Mouse (Mus musculus) liver, embryonic 13.5 days (tissue): ENCODE data around the gene Nup35. TPM values are rescaled to one million over a fixed set of nuclear protein-coding genes. Genes with fewer than 3 reads are reported as not detected.

Experiments
- ATAC-seq: fragments of 200-750 bp; cut with Nextera tagmentation; 2 replicates; pipeline ENCODE4 v1.8.0; 2017; ENCODE audit warnings: low read depth, mild to moderate bottlenecking, moderate number of reproducible peaks, moderate library complexity
- DNase-seq: peaks from one replicate; pipeline ENCODE4 v3.0.0; 2022
- H3K27ac ChIP-seq: fragments of 300-500 bp; sonication (generic); 2 replicates; pipeline ENCODE4 v1.5.1; 2015; ENCODE audit warnings: moderate library complexity, mild to moderate bottlenecking, inconsistent platforms
- H3K27me3 ChIP-seq: fragments of 300-500 bp; sonication (generic); 2 replicates; pipeline ENCODE4 v1.6.1; 2015; ENCODE audit warnings: mild to moderate bottlenecking, inconsistent platforms
- H3K36me3 ChIP-seq: fragments of 300-500 bp; sonication (generic); 2 replicates; pipeline ENCODE4 v1.6.1; 2015; ENCODE audit warnings: mild to moderate bottlenecking, inconsistent platforms
- H3K4me1 ChIP-seq: fragments of 300-500 bp; sonication (generic); replicated peaks from 2 replicates; pipeline ENCODE4 v1.6.1; 2015; ENCODE audit warnings: inconsistent platforms
- H3K4me2 ChIP-seq: fragments of 300-500 bp; sonication (generic); 2 replicates; pipeline ENCODE4 v1.6.1; 2015; ENCODE audit warnings: inconsistent platforms, mild to moderate bottlenecking, moderate library complexity
- H3K4me3 ChIP-seq: fragments of 300-500 bp; sonication (generic); replicated peaks from 2 replicates; pipeline ENCODE4 v1.5.1; 2015; ENCODE audit warnings: mild to moderate bottlenecking, inconsistent platforms
- H3K9ac ChIP-seq: fragments of 300-500 bp; sonication (generic); 2 replicates; pipeline ENCODE4 v1.6.1; 2015; ENCODE audit warnings: mild to moderate bottlenecking, inconsistent platforms
- H3K9me3 ChIP-seq: fragments of 300-500 bp; sonication (generic); replicated peaks from 2 replicates; pipeline ENCODE4 v1.6.1; 2016; ENCODE audit warnings: inconsistent platforms
- WGBS: fragments of 180-500 bp; shearing (Covaris S2); methylation state at CpG from one replicate; pipeline ENCODE4 v1.1.7; 2015; ENCODE audit not compliant: insufficient replicate concordance; 5-methylcytosine and 5-hydroxymethylcytosine counted together
- polyA plus RNA-seq: library from polyadenylated mRNA; unstranded; fragments of >200 nt; fragmentation: Nextera tagmentation; extraction: Ambion mirVana; gene quantifications from 2 replicates; pipeline ENCODE4 v1.2.1, GENCODE M21; 2015

The Nup35 gene
- polyA plus RNA-seq = 41.5 and 46.9 TPM in 2 replicates

DNA sequence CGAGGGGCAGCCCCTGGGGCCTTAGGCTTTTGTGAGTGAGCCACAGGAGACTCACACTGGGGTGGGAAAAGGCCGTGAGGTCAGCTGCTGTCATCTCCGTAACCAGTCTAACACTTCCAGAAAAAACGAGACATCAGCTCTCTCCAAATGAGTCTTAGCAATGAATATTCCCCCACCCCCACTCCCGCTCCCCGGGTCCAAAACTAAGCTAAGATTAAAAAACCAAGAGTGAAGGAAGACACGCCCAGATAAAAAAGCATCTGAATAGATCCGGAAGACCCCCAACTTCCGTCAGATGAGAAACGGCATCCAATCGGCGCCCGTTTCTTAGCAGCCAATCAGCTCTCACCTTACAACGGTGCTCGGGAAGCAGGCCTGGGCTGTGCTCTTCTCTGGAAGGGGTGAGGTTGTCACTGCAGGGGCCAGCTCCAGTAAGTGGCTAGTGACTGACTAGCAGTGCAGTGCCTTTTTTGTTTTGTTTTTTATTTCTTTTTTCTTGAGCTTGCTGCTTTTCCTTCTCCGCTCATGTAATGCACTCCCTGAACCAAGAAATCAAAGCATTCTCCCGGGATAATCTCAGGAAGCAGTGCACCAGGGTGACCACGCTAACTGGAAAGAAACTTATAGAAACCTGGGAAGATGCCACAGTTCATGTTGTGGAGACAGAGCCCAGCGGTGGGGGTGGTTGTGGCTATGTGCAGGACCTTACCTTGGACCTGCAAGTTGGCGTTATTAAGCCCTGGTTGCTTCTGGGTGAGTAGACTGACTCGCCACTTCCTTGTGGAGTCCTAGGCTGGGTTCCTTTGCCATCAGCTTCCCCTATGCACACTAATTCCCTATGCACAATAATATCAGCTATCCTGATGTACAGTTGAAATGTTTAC, at the start of gene Nup35, which contains the start of gene Dusp19:
Gene Nup35, plus strand, starts transcription at position 383 of the 884 bp plus-strand sequence.
Gene Dusp19, plus strand, starts transcription at position 192 of the 884 bp plus-strand sequence.
- Histone ChIP-seq H3K27ac (peak within 1 kb of the TSS; percentile 59; the same call in 1 of the 2 replicates), H3K4me1 (peaks cover 11% of the 10 kb centered on the region), H3K9me3 (no peaks in the 10 kb centered on the region), H3K36me3 (no peaks in the 10 kb centered on the region), H3K27me3 (no peaks in the 10 kb centered on the region), H3K4me2 (peak within 1 kb of the TSS; percentile 81), H3K4me3 (peak within 1 kb of the TSS; percentile 69), H3K9ac (peak within 1 kb of the TSS; percentile 76)
- ATAC-seq = peak; percentile 100
- WGBS = 1% methylated on average over 21 of the region's 21 CpGs
- DNase-seq = peak; percentile 86

DNA sequence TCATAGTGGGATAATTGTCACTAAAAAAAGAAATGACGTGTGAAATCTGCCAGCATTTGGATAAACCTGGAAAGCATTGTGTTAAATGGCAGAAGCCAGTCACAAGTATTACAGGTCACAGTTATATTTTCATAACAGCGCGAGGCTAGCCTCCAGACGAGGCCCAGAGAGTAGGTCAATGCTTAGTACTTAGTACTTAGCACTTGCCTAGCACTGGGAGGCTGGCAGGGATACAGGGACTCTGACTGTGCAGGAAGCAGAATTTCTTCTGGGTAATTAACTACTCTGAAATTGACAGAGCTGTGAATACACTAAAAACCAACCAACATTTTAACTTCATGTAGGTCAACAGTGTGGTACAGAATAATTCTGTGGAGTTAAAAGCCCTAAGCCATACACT, 49.6 kb upstream of the Nup35 start:
- no peaks in the 10 kb centered on the region for H3K9me3 ChIP-seq
- 0 out of 2 replicates have a peak, but pooled peaks cover 4% of the 10 kb centered on the region for H3K4me1 ChIP-seq
- no peak overlapping the region for H3K4me3 ChIP-seq
- DNase-seq (no peak), ATAC-seq (no peak)
- no peak overlapping the region for H3K9ac ChIP-seq
- H3K36me3 ChIP-seq = no peaks in the 10 kb centered on the region
- WGBS = 75% methylated on average over 4 of the region's 4 CpGs
- no peak overlapping the region for H3K27ac ChIP-seq
- H3K4me2 ChIP-seq = no peak overlapping the region
- H3K27me3 ChIP-seq = no peaks in the 10 kb centered on the region

DNA sequence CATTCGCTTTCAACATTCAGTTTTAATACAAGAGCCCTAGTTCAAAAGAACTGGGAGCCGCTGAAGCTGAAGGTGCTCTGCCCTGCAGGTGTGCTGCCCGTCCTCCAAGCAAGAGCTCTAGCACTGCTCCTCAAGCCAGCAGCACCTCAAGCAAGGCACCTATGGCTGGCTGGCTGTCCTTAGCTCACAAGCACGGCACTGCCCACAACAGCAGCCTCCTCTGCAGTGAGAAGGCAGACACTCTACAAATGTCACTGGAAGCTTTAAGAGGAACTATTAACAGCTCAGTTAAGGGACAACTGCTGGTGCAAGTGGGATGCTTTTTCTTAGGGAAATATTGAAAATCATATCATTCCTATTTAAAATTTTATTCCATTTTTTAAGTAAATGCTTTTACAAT, 46.4 kb upstream of the Nup35 start:
- H3K4me1 ChIP-seq = no peaks in the 10 kb centered on the region
- H3K27ac ChIP-seq = no peak overlapping the region
- no peak for DNase-seq
- H3K9ac ChIP-seq = no peak overlapping the region
- H3K9me3 ChIP-seq = no peaks in the 10 kb centered on the region
- WGBS = 75% methylated on average over 4 of the region's 4 CpGs
- ATAC-seq = no peak
- H3K27me3 ChIP-seq = no peaks in the 10 kb centered on the region
- H3K4me2 ChIP-seq = no peak overlapping the region
- H3K36me3 ChIP-seq = no peaks in the 10 kb centered on the region
- no peak overlapping the region for H3K4me3 ChIP-seq

DNA sequence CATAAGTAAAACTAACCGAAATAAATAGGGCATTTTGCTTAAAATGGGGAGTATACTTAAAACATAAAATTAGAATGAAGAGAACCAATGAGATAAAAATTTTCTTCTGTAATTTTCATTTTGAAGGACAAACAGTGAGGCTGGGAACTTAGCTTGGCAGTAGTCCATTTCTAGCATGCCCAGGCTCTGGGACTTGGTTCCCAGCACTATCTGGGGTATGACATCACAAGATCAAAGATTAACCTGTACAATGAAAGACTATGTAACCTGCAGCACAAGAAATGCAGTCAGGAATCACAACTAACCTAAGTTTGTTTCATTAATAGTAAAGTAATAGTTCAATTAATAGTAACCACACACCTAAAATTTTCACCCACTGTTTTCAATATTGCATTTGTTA, 39.8 kb upstream of the Nup35 start:
- Histone ChIP-seq H3K36me3 (no peaks in the 10 kb centered on the region), H3K9me3 (no peaks in the 10 kb centered on the region), H3K4me1 (peaks cover 21% of the 10 kb centered on the region), H3K4me2 (no peak overlapping the region), H3K9ac (no peak overlapping the region), H3K4me3 (no peak overlapping the region), H3K27ac (no peak overlapping the region), H3K27me3 (peaks cover 12% of the 10 kb centered on the region)
- no peak for DNase-seq
- ATAC-seq = no peak
- 75% methylated on average over 1 of the region's 1 CpGs for WGBS

DNA sequence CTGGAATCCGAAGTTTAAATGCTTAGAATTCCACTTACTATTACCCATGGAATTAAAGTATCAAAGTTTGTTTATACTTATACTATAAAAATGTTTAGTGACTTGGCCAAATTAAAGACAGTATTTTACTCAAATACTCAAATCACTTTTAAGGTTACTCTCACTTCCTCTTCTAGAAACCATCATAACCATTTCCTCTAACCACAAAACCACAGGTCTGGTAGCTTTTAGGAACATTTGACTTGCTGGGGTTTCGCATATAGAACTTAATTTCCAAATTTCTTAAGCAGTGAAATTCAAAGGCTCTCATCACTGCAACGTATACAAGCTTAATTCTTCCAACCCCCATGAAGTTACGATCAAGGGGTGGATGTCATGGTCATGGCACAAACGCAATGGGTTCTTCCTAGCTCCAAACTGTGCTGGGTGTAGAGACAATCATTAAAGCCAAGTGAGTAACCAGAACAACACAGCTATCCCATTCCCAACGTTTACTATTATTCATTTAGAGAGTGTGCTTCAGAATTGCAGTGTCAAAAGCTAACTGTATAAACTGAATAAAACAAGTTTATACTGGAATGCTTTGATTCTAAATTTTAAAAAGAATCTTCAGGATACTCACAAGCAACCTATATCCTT, 37.7 kb upstream of the Nup35 start:
- Histone ChIP-seq H3K36me3 (no peaks in the 10 kb centered on the region), H3K27ac (no peak overlapping the region), H3K4me3 (peak overlapping the region; percentile 39), H3K27me3 (peaks cover 25% of the 10 kb centered on the region), H3K4me1 (peaks cover 21% of the 10 kb centered on the region), H3K4me2 (peak overlapping the region; percentile 86), H3K9ac (peak overlapping the region; percentile 44; the same call in 1 of the 2 replicates), H3K9me3 (no peaks in the 10 kb centered on the region)
- DNase-seq (no peak), ATAC-seq (no peak)
- 18% methylated on average over 6 of the region's 6 CpGs for WGBS

DNA sequence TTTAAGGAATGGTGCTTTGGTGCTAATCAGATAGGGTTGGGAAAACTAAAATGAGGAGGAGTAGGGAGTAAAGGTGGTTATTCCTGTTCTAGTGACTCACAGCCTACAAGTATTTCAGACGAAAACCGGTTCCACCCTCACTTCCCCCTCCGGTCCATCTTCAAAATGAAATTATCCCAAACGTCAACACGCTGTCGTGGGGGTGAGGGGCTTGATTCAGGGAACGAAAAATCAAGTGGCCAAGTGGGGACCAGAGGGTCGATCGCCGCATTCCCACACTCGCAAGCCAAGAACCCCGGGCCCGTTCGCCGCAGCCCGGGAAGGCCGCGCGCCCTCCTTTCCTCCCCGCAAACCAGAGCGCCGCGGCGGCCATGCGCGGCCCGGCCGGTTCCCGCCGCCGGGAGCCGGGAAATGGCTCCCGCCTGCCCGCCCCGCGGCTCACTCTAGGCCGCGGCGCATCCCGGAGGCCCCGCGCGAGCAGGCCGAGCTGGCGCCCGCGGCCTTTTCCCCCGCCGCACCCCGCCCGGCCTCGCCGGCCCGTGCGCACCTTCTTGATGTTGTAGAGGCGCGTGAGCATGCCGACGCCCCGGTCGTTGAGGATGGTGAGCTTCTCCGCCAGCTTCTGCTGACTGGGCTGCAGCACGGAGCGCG, 36.6 kb upstream of the Nup35 start:
- H3K36me3 ChIP-seq = no peaks in the 10 kb centered on the region
- peak overlapping the region; percentile 86 for H3K4me3 ChIP-seq
- under 1% methylated on average over 61 of the region's 65 CpGs for WGBS
- H3K4me2 ChIP-seq = peak overlapping the region; percentile 86
- peak overlapping the region; percentile 92 for H3K27ac ChIP-seq
- peak; percentile 79 for ATAC-seq
- H3K4me1 ChIP-seq = peaks cover 21% of the 10 kb centered on the region
- DNase-seq = no peak
- peaks cover 29% of the 10 kb centered on the region for H3K27me3 ChIP-seq
- H3K9me3 ChIP-seq = no peaks in the 10 kb centered on the region
- H3K9ac ChIP-seq = peak overlapping the region; percentile 93

DNA sequence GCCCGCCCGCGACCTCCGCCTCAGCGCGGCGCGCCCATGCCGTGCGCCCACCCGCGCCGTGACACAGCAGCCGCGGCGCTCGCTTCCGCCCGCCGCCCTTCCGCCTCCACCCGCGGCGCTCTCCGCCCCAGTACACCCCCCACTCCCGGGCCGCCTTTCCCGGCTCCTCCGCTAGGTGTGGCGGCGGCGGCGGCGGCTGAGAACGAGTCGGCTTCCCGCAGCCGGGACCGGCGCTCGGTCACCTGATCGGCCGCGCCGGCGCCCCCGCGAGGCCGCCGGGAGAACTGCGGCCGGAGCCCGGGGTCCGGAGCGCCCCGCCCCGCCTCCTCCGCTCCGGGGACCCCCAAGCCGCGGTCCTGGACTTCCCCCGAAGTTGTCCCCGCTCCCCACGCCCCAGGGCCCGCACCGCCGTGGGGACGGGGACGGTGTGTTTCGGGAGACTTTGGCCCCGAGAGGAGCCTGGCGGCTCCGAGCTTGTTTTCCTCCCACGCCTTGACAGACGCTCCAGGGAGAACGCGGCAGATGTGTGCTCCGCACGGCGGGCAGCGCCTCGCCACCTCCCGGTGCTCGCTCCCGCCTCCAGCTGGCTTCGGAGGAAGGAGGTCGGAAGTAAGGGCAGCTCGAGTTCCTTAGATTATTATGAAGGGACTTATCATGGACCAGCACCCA, 35.9 kb upstream of the Nup35 start, which contains the start of gene Nckap1:
Gene Nckap1, minus strand, starts transcription at position 338 of the 669 bp plus-strand sequence.
- Histone ChIP-seq H3K9me3 (no peaks in the 10 kb centered on the region), H3K4me3 (peak within 1 kb of the TSS; percentile 86), H3K36me3 (no peaks in the 10 kb centered on the region), H3K27ac (peak within 1 kb of the TSS; percentile 92), H3K4me2 (peak within 1 kb of the TSS; percentile 86), H3K9ac (peak within 1 kb of the TSS; percentile 93), H3K27me3 (peaks cover 27% of the 10 kb centered on the region), H3K4me1 (peaks cover 21% of the 10 kb centered on the region)
- under 1% methylated on average over 79 of the region's 88 CpGs for WGBS
- DNase-seq = peak; percentile 83
- ATAC-seq = peak; percentile 90

DNA sequence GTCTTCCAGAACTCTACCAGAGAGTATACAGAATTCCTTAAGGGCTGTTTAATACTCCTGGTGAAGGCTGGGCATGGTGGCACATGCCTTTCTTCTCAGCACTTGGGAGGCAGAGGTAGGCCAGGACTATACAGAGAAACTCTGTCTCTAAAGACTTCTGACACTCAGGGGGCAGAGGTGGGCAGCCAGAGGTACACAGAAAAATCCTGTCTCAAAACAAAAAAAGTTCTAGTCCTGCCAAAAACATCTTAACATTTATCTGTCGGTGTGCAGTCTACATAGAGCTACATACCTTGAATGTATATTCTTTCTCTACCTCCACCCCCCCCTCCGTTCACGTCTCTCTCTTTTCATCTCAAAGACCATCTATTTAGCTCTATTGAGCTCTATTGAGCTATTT, 34.7 kb upstream of the Nup35 start:
- H3K27me3 ChIP-seq = peaks cover 27% of the 10 kb centered on the region
- no peak overlapping the region for H3K4me2 ChIP-seq
- H3K4me1 ChIP-seq = peaks cover 21% of the 10 kb centered on the region
- 80% methylated on average over 3 of the region's 3 CpGs for WGBS
- no peaks in the 10 kb centered on the region for H3K9me3 ChIP-seq
- H3K27ac ChIP-seq = no peak overlapping the region
- no peak for DNase-seq
- H3K4me3 ChIP-seq = no peak overlapping the region
- H3K9ac ChIP-seq = no peak overlapping the region
- no peaks in the 10 kb centered on the region for H3K36me3 ChIP-seq
- ATAC-seq = no peak

DNA sequence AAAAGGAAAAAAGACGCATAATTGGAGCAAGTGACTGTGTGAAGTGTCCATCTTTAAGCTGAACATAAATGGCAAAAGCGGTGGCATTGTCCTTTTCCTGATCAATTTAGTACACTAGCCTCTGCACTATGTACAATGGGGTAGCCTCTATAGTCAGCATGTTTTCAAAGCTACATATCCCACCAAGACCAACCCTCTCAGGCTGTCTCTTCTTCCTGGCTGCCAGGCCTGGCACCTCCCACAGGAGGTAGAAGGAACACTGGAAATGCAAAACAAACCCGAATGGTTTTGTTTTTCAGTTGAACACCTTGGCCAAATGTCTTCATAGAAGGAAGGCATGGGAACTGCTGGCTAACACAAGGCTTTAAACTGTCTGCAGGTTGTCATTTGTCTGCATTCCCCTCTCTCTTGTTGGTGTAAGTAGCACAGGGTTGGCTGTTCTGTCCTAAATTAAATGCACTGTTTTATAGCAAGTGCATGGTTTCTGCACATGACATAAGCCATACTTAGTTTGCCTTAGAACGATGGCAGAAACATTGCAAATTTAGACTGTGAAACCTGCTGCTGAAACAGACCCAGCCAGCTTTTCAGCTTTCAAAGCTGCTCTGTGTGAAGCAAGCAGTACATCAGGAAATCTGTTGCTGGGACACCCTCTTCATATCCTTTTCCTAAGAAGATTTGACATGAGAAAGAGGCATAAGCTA, 22.7 kb upstream of the Nup35 start:
- WGBS = 61% methylated on average over 4 of the region's 4 CpGs
- H3K4me3 ChIP-seq = no peak overlapping the region
- ATAC-seq (no peak), DNase-seq (no peak)
- 0 out of 2 replicates have a peak, but pooled peaks cover 4% of the 10 kb centered on the region for H3K27me3 ChIP-seq
- H3K9ac ChIP-seq = no peak overlapping the region
- no peaks in the 10 kb centered on the region for H3K9me3 ChIP-seq
- no peaks in the 10 kb centered on the region for H3K4me1 ChIP-seq
- no peak overlapping the region for H3K4me2 ChIP-seq
- no peak overlapping the region for H3K27ac ChIP-seq
- H3K36me3 ChIP-seq = no peaks in the 10 kb centered on the region

DNA sequence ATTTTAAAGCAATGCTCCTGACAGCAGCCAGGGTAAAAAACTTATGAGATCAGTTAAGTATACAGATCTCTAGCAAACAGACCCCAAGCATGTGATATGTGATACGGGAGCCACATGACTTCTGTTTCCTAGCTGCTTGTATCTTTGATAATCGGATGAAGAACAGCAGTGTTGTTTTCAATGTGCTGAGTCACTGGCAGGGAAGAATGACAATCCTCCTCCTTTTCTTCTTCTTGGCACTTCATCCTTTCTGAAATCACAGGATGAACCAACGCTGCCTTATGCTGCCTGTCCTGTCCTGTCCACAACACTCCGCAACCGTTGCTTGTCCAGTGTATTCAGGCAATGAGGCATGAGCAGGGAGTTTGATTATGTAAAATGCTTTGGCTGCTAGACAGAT, 20.1 kb upstream of the Nup35 start:
- 56% methylated on average over 5 of the region's 5 CpGs for WGBS
- Histone ChIP-seq H3K27me3 (no peaks in the 10 kb centered on the region), H3K9ac (no peak overlapping the region), H3K4me3 (no peak overlapping the region), H3K4me2 (no peak overlapping the region), H3K27ac (no peak overlapping the region), H3K4me1 (no peaks in the 10 kb centered on the region), H3K36me3 (no peaks in the 10 kb centered on the region), H3K9me3 (no peaks in the 10 kb centered on the region)
- ATAC-seq (no peak), DNase-seq (no peak)
